Mouse (Mus musculus): ENCODE results near the gene Zfp609. TPM values are rescaled to one million over a fixed set of nuclear protein-coding genes. Genes with fewer than 3 reads are reported as not detected.
A peak's percentile ranks its signal among the peaks of the same experiment; 100 is the strongest.

The Zfp609 gene
- polyA plus RNA-seq, 1 experiment from 2014 or later = 8.5 TPM

GRCm38 (mm10) chr9:65759992-65760391 is 67.4 kb downstream of the Zfp609 start:
- no peaks in the 10 kb centered on the region for H3K27me3 ChIP-seq
- WGBS = 74% methylated on average over 8 of the region's 8 CpGs
- H3K9ac ChIP-seq = no peak overlapping the region
- 0 out of 2 replicates have a peak, but pooled peaks cover 5% of the 10 kb centered on the region for H3K4me1 ChIP-seq
- no peak overlapping the region for H3K27ac ChIP-seq (replicated peaks)
- H3K36me3 ChIP-seq = no peaks in the 10 kb centered on the region
- no peak overlapping the region for H3K4me2 ChIP-seq (replicated peaks)
- ATAC-seq (ENCODE audit: insufficient number of reproducible peaks, low FRiP score, low TSS enrichment, low read depth) = no peak
- H3K9me3 ChIP-seq (replicated peaks) = no peaks in the 10 kb centered on the region
- no peak overlapping the region for H3K4me3 ChIP-seq (replicated peaks)

- no peak overlapping the region for H3K4me2 ChIP-seq (replicated peaks)
- H3K9me3 ChIP-seq (replicated peaks) = no peaks in the 10 kb centered on the region
- 80% methylated on average over 5 of the region's 5 CpGs for WGBS
- H3K27me3 ChIP-seq = no peaks in the 10 kb centered on the region
- no peak overlapping the region for H3K9ac ChIP-seq
- H3K27ac ChIP-seq (replicated peaks) = no peak overlapping the region
- H3K4me3 ChIP-seq (replicated peaks) = no peak overlapping the region
- H3K36me3 ChIP-seq = no peaks in the 10 kb centered on the region
- ATAC-seq (ENCODE audit: insufficient number of reproducible peaks, low FRiP score, low TSS enrichment, low read depth) = no peak
- H3K4me1 ChIP-seq = 0 out of 2 replicates have a peak, but pooled peaks cover 5% of the 10 kb centered on the region
These were observed 68.1 kb downstream of the Zfp609 start for GRCm38 (mm10) chr9:65759256-65759655.

GRCm38 (mm10) chr9:65757826-65758225 is 69.5 kb downstream of the Zfp609 start:
- 77% methylated on average over 3 of the region's 3 CpGs for WGBS
- ATAC-seq (ENCODE audit: insufficient number of reproducible peaks, low FRiP score, low TSS enrichment, low read depth) = no peak
- Histone ChIP-seq H3K27ac (replicated peaks) (no peak overlapping the region), H3K4me2 (replicated peaks) (no peak overlapping the region), H3K9me3 (replicated peaks) (no peaks in the 10 kb centered on the region), H3K4me3 (replicated peaks) (no peak overlapping the region), H3K4me1 (0 out of 2 replicates have a peak, but pooled peaks cover 5% of the 10 kb centered on the region), H3K36me3 (no peaks in the 10 kb centered on the region), H3K27me3 (no peaks in the 10 kb centered on the region), H3K9ac (no peak overlapping the region)

GRCm38 (mm10) chr9:65755673-65756375 is 71.5 kb downstream of the Zfp609 start:
- 83% methylated on average over 7 of the region's 7 CpGs for WGBS
- no peak overlapping the region for H3K4me3 ChIP-seq (replicated peaks)
- H3K27ac ChIP-seq (replicated peaks) = no peak overlapping the region
- no peaks in the 10 kb centered on the region for H3K9me3 ChIP-seq (replicated peaks)
- no peak overlapping the region for H3K9ac ChIP-seq
- H3K4me1 ChIP-seq = no peaks in the 10 kb centered on the region
- no peaks in the 10 kb centered on the region for H3K36me3 ChIP-seq
- no peak overlapping the region for H3K4me2 ChIP-seq (replicated peaks)
- ATAC-seq (ENCODE audit: insufficient number of reproducible peaks, low FRiP score, low TSS enrichment, low read depth) = no peak
- H3K27me3 ChIP-seq = no peaks in the 10 kb centered on the region

GRCm38 (mm10) chr9:65755164-65755563 is 72.2 kb downstream of the Zfp609 start:
- H3K9me3 ChIP-seq (replicated peaks) = no peaks in the 10 kb centered on the region
- no peak overlapping the region for H3K9ac ChIP-seq
- WGBS = 84% methylated on average over 1 of the region's 1 CpGs
- ATAC-seq (ENCODE audit: insufficient number of reproducible peaks, low FRiP score, low TSS enrichment, low read depth) = no peak
- H3K4me2 ChIP-seq (replicated peaks) = no peak overlapping the region
- H3K27me3 ChIP-seq = no peaks in the 10 kb centered on the region
- no peak overlapping the region for H3K4me3 ChIP-seq (replicated peaks)
- no peak overlapping the region for H3K27ac ChIP-seq (replicated peaks)
- H3K4me1 ChIP-seq = no peaks in the 10 kb centered on the region
- H3K36me3 ChIP-seq = no peaks in the 10 kb centered on the region

GRCm38 (mm10) chr9:65752632-65753031 is 74.7 kb downstream of the Zfp609 start:
- H3K4me2 ChIP-seq (replicated peaks) = no peak overlapping the region
- H3K27ac ChIP-seq (replicated peaks) = no peak overlapping the region
- 0 out of 2 replicates have a peak, but pooled peaks cover 2% of the 10 kb centered on the region for H3K4me1 ChIP-seq
- no peak for ATAC-seq (ENCODE audit: insufficient number of reproducible peaks, low FRiP score, low TSS enrichment, low read depth)
- no peaks in the 10 kb centered on the region for H3K27me3 ChIP-seq
- H3K36me3 ChIP-seq = no peaks in the 10 kb centered on the region
- WGBS = 92% methylated on average over 3 of the region's 3 CpGs
- no peak overlapping the region for H3K9ac ChIP-seq
- no peak overlapping the region for H3K4me3 ChIP-seq (replicated peaks)
- H3K9me3 ChIP-seq (replicated peaks) = no peaks in the 10 kb centered on the region

- no peak overlapping the region for H3K27ac ChIP-seq (replicated peaks)
- WGBS = 86% methylated on average over 7 of the region's 7 CpGs
- no peaks in the 10 kb centered on the region for H3K9me3 ChIP-seq (replicated peaks)
- H3K36me3 ChIP-seq = no peaks in the 10 kb centered on the region
- no peak for ATAC-seq (ENCODE audit: insufficient number of reproducible peaks, low FRiP score, low TSS enrichment, low read depth)
- 0 out of 2 replicates have a peak, but pooled peaks cover 2% of the 10 kb centered on the region for H3K4me1 ChIP-seq
- no peak overlapping the region for H3K4me3 ChIP-seq (replicated peaks)
- H3K9ac ChIP-seq = no peak overlapping the region
- H3K27me3 ChIP-seq = no peaks in the 10 kb centered on the region
- no peak overlapping the region for H3K4me2 ChIP-seq (replicated peaks)
These were observed 75.5 kb downstream of the Zfp609 start for GRCm38 (mm10) chr9:65751906-65752305.

GRCm38 (mm10) chr9:65748102-65748501 is 79.3 kb downstream of the Zfp609 start:
- ATAC-seq (ENCODE audit: insufficient number of reproducible peaks, low FRiP score, low TSS enrichment, low read depth) = no peak
- Histone ChIP-seq H3K9ac (no peak overlapping the region), H3K9me3 (replicated peaks) (no peaks in the 10 kb centered on the region), H3K27ac (replicated peaks) (no peak overlapping the region), H3K4me1 (peaks cover 24% of the 10 kb centered on the region), H3K27me3 (no peaks in the 10 kb centered on the region), H3K36me3 (no peaks in the 10 kb centered on the region), H3K4me3 (replicated peaks) (no peak overlapping the region), H3K4me2 (replicated peaks) (no peak overlapping the region)
- 32% methylated on average over 4 of the region's 4 CpGs for WGBS

- Histone ChIP-seq H3K27ac (replicated peaks) (no peak overlapping the region), H3K36me3 (no peaks in the 10 kb centered on the region), H3K4me1 (peaks cover 24% of the 10 kb centered on the region), H3K4me3 (replicated peaks) (no peak overlapping the region), H3K9me3 (replicated peaks) (no peaks in the 10 kb centered on the region), H3K4me2 (replicated peaks) (no peak overlapping the region), H3K27me3 (no peaks in the 10 kb centered on the region), H3K9ac (no peak overlapping the region)
- WGBS = 87% methylated on average over 2 of the region's 2 CpGs
- ATAC-seq (ENCODE audit: insufficient number of reproducible peaks, low FRiP score, low TSS enrichment, low read depth) = no peak
These were observed 80.9 kb downstream of the Zfp609 start for GRCm38 (mm10) chr9:65746479-65746878.

- Histone ChIP-seq H3K9me3 (replicated peaks) (no peaks in the 10 kb centered on the region), H3K4me2 (replicated peaks) (no peak overlapping the region), H3K9ac (no peak overlapping the region), H3K4me1 (peaks cover 24% of the 10 kb centered on the region), H3K4me3 (replicated peaks) (no peak overlapping the region), H3K27me3 (no peaks in the 10 kb centered on the region), H3K27ac (replicated peaks) (no peak overlapping the region), H3K36me3 (no peaks in the 10 kb centered on the region)
- no peak for ATAC-seq (ENCODE audit: insufficient number of reproducible peaks, low FRiP score, low TSS enrichment, low read depth)
- WGBS = 50% methylated on average over 5 of the region's 5 CpGs
These were observed 81.9 kb downstream of the Zfp609 start for GRCm38 (mm10) chr9:65745456-65745855.

GRCm38 (mm10) chr9:65744171-65745082 is 82.9 kb downstream of the Zfp609 start:
- H3K9ac ChIP-seq = no peak overlapping the region
- H3K27me3 ChIP-seq = no peaks in the 10 kb centered on the region
- peaks cover 24% of the 10 kb centered on the region for H3K4me1 ChIP-seq
- no peaks in the 10 kb centered on the region for H3K9me3 ChIP-seq (replicated peaks)
- no peak overlapping the region for H3K4me3 ChIP-seq (replicated peaks)
- ATAC-seq (ENCODE audit: insufficient number of reproducible peaks, low FRiP score, low TSS enrichment, low read depth) = no peak; the same call in 1 of the 2 replicates
- WGBS = 53% methylated on average over 4 of the region's 4 CpGs
- H3K4me2 ChIP-seq (replicated peaks) = no peak overlapping the region
- H3K27ac ChIP-seq (replicated peaks) = peak overlapping the region; percentile 25; the same call in 1 of the 2 replicates
- 0 out of 2 replicates have a peak, but pooled peaks cover 3% of the 10 kb centered on the region for H3K36me3 ChIP-seq

Data from embryonic facial prominence, embryonic 15.5 days (tissue).